8 mouse cellular contexts compared by ENCODE assay signal in the genomic region with DNA sequence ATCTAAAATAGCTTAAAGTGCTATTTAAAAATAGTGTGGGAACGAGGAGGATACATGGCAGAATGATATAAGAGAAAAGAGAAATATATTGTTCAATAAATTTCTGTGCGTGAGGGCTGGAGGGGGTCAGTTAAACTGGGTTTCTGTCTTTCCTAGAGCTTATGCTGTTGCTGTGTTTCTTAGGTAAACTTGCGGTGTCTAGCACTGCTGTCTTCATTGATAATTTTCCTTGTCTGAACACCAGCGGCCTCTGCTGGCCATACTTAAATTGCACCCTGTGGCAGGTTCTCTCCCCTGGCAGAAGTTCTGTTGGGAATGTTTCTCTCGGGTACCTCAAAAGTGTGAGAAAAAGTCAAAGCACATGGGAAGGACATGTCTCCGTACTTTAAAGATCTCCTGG. TPM values are rescaled to one million over a fixed set of nuclear protein-coding genes. Genes with fewer than 3 reads are reported as not detected.
DNase-seq lines count a peak whose midpoint lies in the region; ATAC-seq lines count a peak whose summit lies in the region.

No protein-coding gene starts in this region.

- no peaks in the 10 kb centered on the region for H3K36me3 ChIP-seq in forebrain, embryonic 14.5 days (ENCODE audit: control insufficient read depth, insufficient read depth, low read length)
- no peaks in the 10 kb centered on the region for H3K36me3 ChIP-seq in forebrain, embryonic 15.5 days

- no peaks in the 10 kb centered on the region for H3K27me3 ChIP-seq in forebrain, embryonic 14.5 days (replicated peaks; ENCODE audit: control insufficient read depth, insufficient read depth, low read length)
- H3K27me3 ChIP-seq in forebrain, embryonic 15.5 days = no peaks in the 10 kb centered on the region

- no peak overlapping the region for H3K4me2 ChIP-seq in forebrain, embryonic 14.5 days (ENCODE audit: low read length)
- no peak overlapping the region for H3K4me2 ChIP-seq in forebrain, embryonic 15.5 days (replicated peaks)

- no peak overlapping the region for H3K9ac ChIP-seq in forebrain, embryonic 14.5 days (ENCODE audit: low read length)
- no peak overlapping the region for H3K9ac ChIP-seq in forebrain, embryonic 15.5 days (replicated peaks)

- 52% methylated on average over 6 of the region's 6 CpGs for WGBS in forebrain, embryonic 14.5 days
- WGBS in forebrain, embryonic 15.5 days = 51% methylated on average over 6 of the region's 6 CpGs

- H3K9me3 ChIP-seq in forebrain, embryonic 14.5 days (replicated peaks; ENCODE audit: control insufficient read depth, low read length) = no peaks in the 10 kb centered on the region
- H3K9me3 ChIP-seq in forebrain, embryonic 15.5 days = no peaks in the 10 kb centered on the region

- no peak for ATAC-seq in forebrain, embryonic 14.5 days
- ATAC-seq in forebrain, embryonic 15.5 days (replicated peaks) = no peak
- ATAC-seq in activated CD4-positive, CD25-positive, alpha-beta regulatory T cell, adult 4 months = peak; percentile 44
- ATAC-seq in common myeloid progenitor, adult 5-6 weeks (replicated peaks; ENCODE audit: low read depth, poor library complexity, severe bottlenecking) = peak; percentile 91
- peak; percentile 76 for ATAC-seq in granulocyte monocyte progenitor cell, adult 5-6 weeks (replicated peaks; ENCODE audit: poor library complexity, severe bottlenecking)

- H3K27ac ChIP-seq in forebrain, embryonic 14.5 days (ENCODE audit: low read depth, low read length) = no peak overlapping the region
- no peak overlapping the region for H3K27ac ChIP-seq in forebrain, embryonic 15.5 days (replicated peaks)

- H3K4me3 ChIP-seq in forebrain, embryonic 14.5 days (ENCODE audit: low read depth, low read length) = no peak overlapping the region
- no peak overlapping the region for H3K4me3 ChIP-seq in forebrain, embryonic 15.5 days

- DNase-seq in forebrain, embryonic 14.5 days (ENCODE audit: low spot score) = peak; percentile 68
- peak; percentile 64 to 90 for DNase-seq in layer of hippocampus, postnatal 25 days (ENCODE audit: extremely low spot score in 1 of 2, low spot score in 1 of 2)
- peak; percentile 61 to 84 for DNase-seq in lung, postnatal 4 days
- peak; percentile 88 to 89 for DNase-seq in spleen, postnatal 10 days (ENCODE audit: low spot score in 2 of 2)

- H3K4me1 ChIP-seq in forebrain, embryonic 14.5 days (ENCODE audit: control insufficient read depth, insufficient read depth, low read length) = peaks cover 3% of the 10 kb centered on the region
- H3K4me1 ChIP-seq in forebrain, embryonic 15.5 days = peaks cover 21% of the 10 kb centered on the region

RNA-seq across cellular contexts. Expression of gene Rapgef6, which starts 12.2 kb away (rescaled TPM):
- 21.1 and 27.5 TPM in 2 replicates for polyA plus RNA-seq in forebrain, embryonic 14.5 days (2014; fragmentation: Nextera tagmentation; extraction: Ambion mirVana)
- polyA plus RNA-seq in forebrain, embryonic 15.5 days (2015; fragmentation: Nextera tagmentation; extraction: Ambion mirVana) = 35.7 and 36.0 TPM in 2 replicates
- polyA plus RNA-seq in activated CD4-positive, CD25-positive, alpha-beta regulatory T cell, adult 4 months (2017; shearing (Covaris generic)) = 100 to 1,000 TPM; 180 to 208 TPM
- 67.6 and 68.0 TPM in 2 replicates for total RNA-seq in common myeloid progenitor, adult 5-6 weeks (2017)
- 34.8 and 48.0 TPM in 2 replicates for total RNA-seq in granulocyte monocyte progenitor cell, adult 5-6 weeks (2014; fragmentation: Nextera tagmentation)
- 47.3 and 58.0 TPM in 2 replicates for total RNA-seq in granulocyte monocyte progenitor cell, adult 5-6 weeks (2017)
- total RNA-seq in layer of hippocampus, postnatal 25 days (2021) = 10 to 100 TPM; 37.9 to 38.7 TPM

Comparison
In these comparisons a context has a peak if more than half of its experiments do, and no peak if none do; other contexts are left out.
1. ATAC-seq: peak in activated CD4-positive, CD25-positive, alpha-beta regulatory T cell, adult 4 months (single experiment), common myeloid progenitor, adult 5-6 weeks (single experiment) and granulocyte monocyte progenitor cell, adult 5-6 weeks (single experiment); none in forebrain, embryonic 14.5 days (single experiment) and forebrain, embryonic 15.5 days (single experiment).
2. Peak in every context shown above with its lines, with median percentiles within 50 percentile points of each other: DNase-seq.